Mouse (Mus musculus) left cerebral cortex, postnatal 4 days (tissue): Measurements from ENCODE around the gene Tpx2. TPM values are rescaled to one million over a fixed set of nuclear protein-coding genes. Genes with fewer than 3 reads are reported as not detected.
A peak's percentile ranks its signal among the peaks of the same experiment; 100 is the strongest.

Experiments used
- DNase-seq: peaks from one replicate; pipeline ENCODE4 v3.0.0-alpha.2; 2022
- intact Hi-C: fragments of 180-260 bp; cut with DNase I; formaldehyde crosslinking; loops from one replicate; pipeline ENCODE4 v1.15.1; 2025
- microRNA-seq: library from miRNA; unstranded; fragments of <30 nt; microRNA quantifications from one replicate; pipeline ENCODE4 v1.2.0, GENCODE M21; 2022
- total RNA-seq, 2 experiments: library from RNA; stranded (reverse); gene quantifications; 2 replicates each; pipeline ENCODE4 v1.2.3; 2021

Gene Tpx2
- total RNA-seq, 2 experiments from 2014 or later: 9.8 to 11.0 TPM

GRCm38 (mm10) chr2:152933614-152934013 is 85.8 kb downstream of the Tpx2 start:
- intact Hi-C loops: no loop called here

DNA sequence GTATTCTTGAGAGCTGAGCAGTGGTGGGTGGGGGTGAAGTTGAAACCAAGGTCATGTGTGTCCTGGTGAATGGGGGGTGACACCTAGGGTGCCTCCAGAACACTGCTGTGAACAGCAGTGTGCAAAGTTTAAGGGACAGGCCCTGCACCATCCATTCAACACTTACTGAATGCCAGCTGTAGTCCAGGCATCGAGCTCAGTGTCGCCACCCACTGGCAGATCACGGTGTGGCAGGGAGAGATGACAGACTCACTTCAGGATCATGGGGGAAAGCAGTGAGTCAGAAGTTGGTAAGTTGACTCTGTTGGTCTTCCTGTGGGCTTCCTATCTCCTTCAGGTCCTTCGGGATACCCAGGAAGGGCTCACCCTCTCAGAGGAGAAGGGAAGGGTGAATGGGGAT is 92.1 kb downstream of the Tpx2 start:
- DNase-seq: peak; percentile 61

More at GRCm38 (mm10) chr2:152933614-152934013, 85.8 kb downstream of the Tpx2 start:
- DNase-seq: peak; percentile 76

GRCm38 (mm10) chr2:152941106-152941505 is 93.3 kb downstream of the Tpx2 start:
- DNase-seq: no peak
- intact Hi-C loops: no loop called here

More for the DNA sequence above, 92.1 kb downstream of the Tpx2 start:
- intact Hi-C loops: no loop called here

GRCm38 (mm10) chr2:152941776-152942175 is 94.0 kb downstream of the Tpx2 start:
- DNase-seq: no peak
- intact Hi-C loops: no loop called here

- intact Hi-C loops: no loop called here
Measured at GRCm38 (mm10) chr2:152942898-152943515, 95.2 kb downstream of the Tpx2 start.

GRCm38 (mm10) chr2:152943568-152943967 is 95.8 kb downstream of the Tpx2 start:
- intact Hi-C loops: no loop called here
- DNase-seq: no peak

More at GRCm38 (mm10) chr2:152942898-152943515, 95.2 kb downstream of the Tpx2 start:
- no peak for DNase-seq

DNA sequence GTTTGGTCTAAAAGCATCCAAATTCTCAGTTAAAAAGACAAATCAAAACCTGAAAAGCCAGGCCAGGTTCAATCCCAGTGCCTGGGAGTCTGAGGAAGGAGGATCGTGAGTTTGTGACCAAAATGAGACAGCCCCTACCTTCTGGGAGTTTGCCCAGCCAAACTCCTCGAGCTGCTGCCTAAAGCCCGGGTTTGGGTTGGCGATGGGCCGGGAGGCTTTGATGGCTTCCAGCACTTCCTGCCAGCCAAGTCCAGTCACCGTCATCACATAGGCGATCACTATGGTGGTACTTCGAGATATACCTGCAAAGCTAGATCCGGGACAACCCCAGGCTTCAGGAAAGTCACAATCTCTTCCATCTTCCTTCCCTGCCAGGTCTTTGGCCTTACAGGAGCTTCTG is 96.2 kb downstream of the Tpx2 start:
- DNase-seq: no peak
- intact Hi-C loops: no loop called here

Small RNA genes lying within 50 kb of the gene (microRNA-seq; reads per million reads assigned to microRNA genes)
- not detected for gene Mir5622

Other genes starting within 250 kb of the Tpx2 start
- not detected for gene Defb45, start 248.6 kb upstream of the Tpx2 start, total RNA-seq
- gene Defb36, start 243.6 kb upstream of the Tpx2 start, total RNA-seq: not detected
- not detected for gene Defb25, start 224.9 kb upstream of the Tpx2 start, total RNA-seq
- gene Rem1, start 221.0 kb upstream of the Tpx2 start, total RNA-seq: under 1 TPM; 0.62 to 0.86 TPM
- 100 to 1,000 TPM; 149 to 160 TPM for gene H13, start 178.5 kb upstream of the Tpx2 start, total RNA-seq
- 10 to 100 TPM; 30.4 to 32.5 TPM for gene Mcts2, start 160.9 kb upstream of the Tpx2 start, total RNA-seq
- gene Id1, start 111.7 kb upstream of the Tpx2 start, total RNA-seq: 10 to 100 TPM; 25.6 to 27.6 TPM
- 1 to 10 TPM; 1.7 to 1.9 TPM for gene Cox4i2, start 93.8 kb upstream of the Tpx2 start, total RNA-seq
- gene Bcl2l1, start 16.2 kb upstream of the Tpx2 start, total RNA-seq: 100 to 1,000 TPM; 113 to 116 TPM
- gene Mylk2, start 63.4 kb downstream of the Tpx2 start, total RNA-seq: not detected
- 1 to 10 TPM; 1.6 TPM for gene Foxs1, start 85.2 kb downstream of the Tpx2 start, total RNA-seq
- 10 to 100 TPM; 18.3 to 22.2 TPM for gene Dusp15, start 103.7 kb downstream of the Tpx2 start, total RNA-seq
- 1 to 10 TPM; 3.3 to 5.2 TPM for gene Ttll9, start 114.5 kb downstream of the Tpx2 start, total RNA-seq
- gene Pdrg1, start 167.5 kb downstream of the Tpx2 start, total RNA-seq: 10 to 100 TPM; 91.7 to 92.5 TPM
- gene Xkr7, start 183.9 kb downstream of the Tpx2 start, total RNA-seq: 10 to 100 TPM; 23.2 to 23.4 TPM
- gene Ccm2l, start 218.0 kb downstream of the Tpx2 start, total RNA-seq: 1 to 10 TPM; 3.0 to 4.7 TPM